Mouse (Mus musculus): Measurements from ENCODE around the gene Zmynd15. TPM values are rescaled to one million over a fixed set of nuclear protein-coding genes. Genes with fewer than 3 reads are reported as not detected.
A peak's percentile ranks its signal among the peaks of the same experiment; 100 is the strongest.

Zmynd15 gene
- total and polyA plus RNA-seq, 3 experiments = 0.14 TPM; not detected in 2

GRCm38 (mm10) chr11:70444667-70445066 is 14.6 kb upstream of the Zmynd15 start (continued):
- TF ChIP-seq HCFC1 (IDR thresholded peaks at IDR 0.05; ENCODE audit: low read depth, low read length) = no peak

GRCm38 (mm10) chr11:70446756-70447155 is 12.5 kb upstream of the Zmynd15 start:
- peak overlapping the region; percentile 56 for H3K27ac ChIP-seq (ENCODE audit: control insufficient read depth, low read depth, low read length)
- H3K36me3 ChIP-seq (ENCODE audit: control insufficient read depth in 1 of 2, insufficient read depth in 2 of 2, low read length in 2 of 2) = peaks cover 0 to 24% of the 10 kb centered on the region in 2 experiments; a peak in 2 of 4 replicates
- no peak overlapping the region for H3K4me3 ChIP-seq (ENCODE audit: control insufficient read depth in 1 of 2, insufficient read depth in 1 of 2, low read depth in 2 of 2, low read length in 2 of 2)
- peaks cover 11 to 43% of the 10 kb centered on the region in 2 experiments for H3K4me1 ChIP-seq (ENCODE audit: control insufficient read depth in 1 of 2, insufficient read depth in 2 of 2, low read length in 2 of 2)
- peaks cover under 1% of the 10 kb centered on the region; the same call in 1 of the 2 replicates for H3K79me2 ChIP-seq (ENCODE audit: control insufficient read depth, insufficient read depth, low read length, poor library complexity)
- peak; percentile 66 for DNase-seq (ENCODE audit: low read depth, low spot score)
- H3K9me3 ChIP-seq (replicated peaks; ENCODE audit: insufficient read depth, low read length) = no peaks in the 10 kb centered on the region
- peak overlapping the region; percentile 26; the same call in 1 of the 2 replicates for H3K9ac ChIP-seq (ENCODE audit: control insufficient read depth, low read depth, low read length, poor library complexity, severe bottlenecking)
- TF ChIP-seq HCFC1 (IDR thresholded peaks at IDR 0.05; ENCODE audit: low read depth, low read length) (no peak), CTCF (IDR thresholded peaks at IDR 0.05 in 2 of 3, conservative IDR thresholded peaks at IDR 0.05 in 1 of 3; ENCODE audit: control insufficient read depth in 1 of 3, insufficient read depth in 1 of 3, low read depth in 2 of 3, low read length in 3 of 3, poor library complexity in 1 of 3, severe bottlenecking in 1 of 3) (peak; percentile 10 to 29 (median 22); a peak in 3 of 6 replicates), ZNF384 (IDR thresholded peaks at IDR 0.05; ENCODE audit: low read depth, low read length) (no peak), JUND (IDR thresholded peaks at IDR 0.05; ENCODE audit: low read depth, low read length) (no peak)
- no peaks in the 10 kb centered on the region for H3K27me3 ChIP-seq (ENCODE audit: control insufficient read depth in 1 of 2, insufficient read depth in 2 of 2, low read length in 2 of 2)

GRCm38 (mm10) chr11:70447373-70447772 is 11.9 kb upstream of the Zmynd15 start:
- H3K9ac ChIP-seq (ENCODE audit: control insufficient read depth, low read depth, low read length, poor library complexity, severe bottlenecking) = peak overlapping the region; percentile 26
- peak overlapping the region; percentile 56 for H3K27ac ChIP-seq (ENCODE audit: control insufficient read depth, low read depth, low read length)
- H3K27me3 ChIP-seq (ENCODE audit: control insufficient read depth in 1 of 2, insufficient read depth in 2 of 2, low read length in 2 of 2) = no peaks in the 10 kb centered on the region
- no peak overlapping the region for H3K4me3 ChIP-seq (ENCODE audit: control insufficient read depth in 1 of 2, insufficient read depth in 1 of 2, low read depth in 2 of 2, low read length in 2 of 2)
- peaks cover 11 to 43% of the 10 kb centered on the region in 2 experiments for H3K4me1 ChIP-seq (ENCODE audit: control insufficient read depth in 1 of 2, insufficient read depth in 2 of 2, low read length in 2 of 2)
- peak; percentile 87 for DNase-seq (ENCODE audit: low read depth, low spot score)
- H3K9me3 ChIP-seq (replicated peaks; ENCODE audit: insufficient read depth, low read length) = no peaks in the 10 kb centered on the region
- peaks cover 0 to 24% of the 10 kb centered on the region in 2 experiments; a peak in 2 of 4 replicates for H3K36me3 ChIP-seq (ENCODE audit: control insufficient read depth in 1 of 2, insufficient read depth in 2 of 2, low read length in 2 of 2)
- H3K79me2 ChIP-seq (ENCODE audit: control insufficient read depth, insufficient read depth, low read length, poor library complexity) = peaks cover 2% of the 10 kb centered on the region; the same call in 1 of the 2 replicates
- TF ChIP-seq USF1 (IDR thresholded peaks at IDR 0.05; ENCODE audit: low read depth, low read length) = no peak
- no peak for TF ChIP-seq RAD21 (IDR thresholded peaks at IDR 0.05; ENCODE audit: low read depth, low read length)
- no peak for TF ChIP-seq ZC3H11A (IDR thresholded peaks at IDR 0.05; ENCODE audit: low read depth, low read length)
- TF ChIP-seq SMC3 (IDR thresholded peaks at IDR 0.05; ENCODE audit: low read depth, low read length) = no peak
- no peak for TF ChIP-seq TCF12 (IDR thresholded peaks at IDR 0.05; ENCODE audit: low read depth, low read length)
- no peak for TF ChIP-seq MEF2A (IDR thresholded peaks at IDR 0.05; ENCODE audit: extremely low read depth, insufficient replicate concordance, low read depth, low read length, poor library complexity, severe bottlenecking)
- TF ChIP-seq MAX (IDR thresholded peaks at IDR 0.05; ENCODE audit: low read length) = no peak
- peak; percentile 46; the same call in 1 of the 2 replicates for TF ChIP-seq HCFC1 (IDR thresholded peaks at IDR 0.05; ENCODE audit: low read depth, low read length)
- no peak; the same call in 1 of the 2 replicates for TF ChIP-seq ETS1 (IDR thresholded peaks at IDR 0.05; ENCODE audit: low read depth, low read length)
- TF ChIP-seq CTCF (IDR thresholded peaks at IDR 0.05 in 2 of 3, conservative IDR thresholded peaks at IDR 0.05 in 1 of 3; ENCODE audit: control insufficient read depth in 1 of 3, insufficient read depth in 1 of 3, low read depth in 2 of 3, low read length in 3 of 3, poor library complexity in 1 of 3, severe bottlenecking in 1 of 3) = no peak
- TF ChIP-seq EP300 (IDR thresholded peaks at IDR 0.05; ENCODE audit: low read depth in 1 of 2, low read length in 2 of 2) = no peak
- TF ChIP-seq NRF1 (IDR thresholded peaks at IDR 0.05; ENCODE audit: insufficient read depth, low read depth, low read length, poor library complexity, severe bottlenecking) = no peak
- TF ChIP-seq GATA1 (IDR thresholded peaks at IDR 0.05; ENCODE audit: low read depth, low read length) = peak; percentile 29; the same call in 1 of the 2 replicates
- TF ChIP-seq ZKSCAN1 (IDR thresholded peaks at IDR 0.05; ENCODE audit: low read depth, low read length) = no peak
- TF ChIP-seq POLR2A (IDR thresholded peaks at IDR 0.05; ENCODE audit: control insufficient read depth in 1 of 2, insufficient read depth in 1 of 2, low read depth in 1 of 2, low read length in 2 of 2, poor library complexity in 1 of 2) = peak in 1 of 2 experiments; percentile 41; a peak in 1 of 4 replicates
- TF ChIP-seq POLR2AphosphoS5 (IDR thresholded peaks at IDR 0.05; ENCODE audit: borderline replicate concordance, low read depth, low read length) = no peak
- 0 out of 2 replicates have a peak, but pooled peaks have one; percentile 21 for TF ChIP-seq SIN3A (IDR thresholded peaks at IDR 0.05; ENCODE audit: low read length)
- TF ChIP-seq GABPA (IDR thresholded peaks at IDR 0.05; ENCODE audit: low read depth, low read length) = no peak
- peak; percentile 53; the same call in 1 of the 2 replicates for TF ChIP-seq TBP (IDR thresholded peaks at IDR 0.05; ENCODE audit: low read depth, low read length)
- no peak for TF ChIP-seq KAT2A (conservative IDR thresholded peaks at IDR 0.05; ENCODE audit: low read depth, low read length)
- no peak; the same call in 1 of the 2 replicates for TF ChIP-seq CHD1 (IDR thresholded peaks at IDR 0.05; ENCODE audit: low read depth, low read length)
- no peak for TF ChIP-seq MAZ (IDR thresholded peaks at IDR 0.05; ENCODE audit: low read depth, low read length)
- no peak for TF ChIP-seq MXI1 (IDR thresholded peaks at IDR 0.05; ENCODE audit: low read depth, low read length)
- no peak for TF ChIP-seq BHLHE40 (IDR thresholded peaks at IDR 0.05; ENCODE audit: borderline replicate concordance, low read depth, low read length)
- TF ChIP-seq CHD2 (IDR thresholded peaks at IDR 0.05; ENCODE audit: low read length) = no peak
- no peak for TF ChIP-seq MYB (IDR thresholded peaks at IDR 0.05; ENCODE audit: low read depth, low read length)
